Comparison of ENCODE assay signal across 8 mouse cellular contexts in the genomic region with DNA sequence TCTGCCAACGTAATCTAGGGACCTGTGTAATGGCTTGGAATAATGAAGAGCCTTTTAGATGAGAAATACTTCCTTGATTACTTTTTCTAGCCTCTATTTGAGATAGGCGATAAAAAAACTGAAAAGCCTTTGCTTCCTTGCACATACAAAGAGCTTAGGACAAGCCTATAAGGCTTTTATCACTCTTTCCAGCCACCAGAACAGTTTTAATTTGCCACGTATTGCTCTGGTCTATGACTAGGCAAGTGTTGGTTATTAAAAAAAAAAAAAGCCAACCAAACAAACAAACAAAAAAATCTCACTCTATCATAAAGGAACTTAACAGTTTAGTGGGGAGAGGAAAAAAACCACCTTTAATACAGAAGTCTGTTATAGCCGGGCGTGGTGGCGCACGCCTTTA. TPM values are rescaled to one million over a fixed set of nuclear protein-coding genes. Genes with fewer than 3 reads are reported as not detected.
DNase-seq lines count a peak whose midpoint lies in the region; ATAC-seq and TF ChIP-seq lines count a peak whose summit lies in the region.

No protein-coding gene starts in this region.

- no peaks in the 10 kb centered on the region for H3K27me3 ChIP-seq in kidney, embryonic 14.5 days (ENCODE audit: control insufficient read depth, insufficient read depth, low read length)
- no peaks in the 10 kb centered on the region for H3K27me3 ChIP-seq in hindbrain, embryonic 16.5 days (replicated peaks; ENCODE audit: control insufficient read depth, insufficient read depth, low read length)
- no peaks in the 10 kb centered on the region for H3K27me3 ChIP-seq in midbrain, embryonic 14.5 days (ENCODE audit: control insufficient read depth, insufficient read depth, low read length)

- H3K36me3 ChIP-seq in kidney, embryonic 14.5 days (ENCODE audit: control insufficient read depth, insufficient read depth, low read length), result no peaks in the 10 kb centered on the region; the same call in 1 of the 2 replicates
- no peaks in the 10 kb centered on the region for H3K36me3 ChIP-seq in hindbrain, embryonic 16.5 days (ENCODE audit: control insufficient read depth, insufficient read depth, low read length)
- H3K36me3 ChIP-seq in midbrain, embryonic 14.5 days (ENCODE audit: control insufficient read depth, insufficient read depth, low read length), result no peaks in the 10 kb centered on the region

- H3K4me1 ChIP-seq in kidney, embryonic 14.5 days (ENCODE audit: control insufficient read depth, insufficient read depth, low read length), result peaks cover 6% of the 10 kb centered on the region
- H3K4me1 ChIP-seq in cortical plate, adult 2 months (ENCODE audit: control insufficient read depth, insufficient read depth, low read length), result peaks cover 7% of the 10 kb centered on the region; the same call in 1 of the 2 replicates
- H3K4me1 ChIP-seq in hindbrain, embryonic 16.5 days (ENCODE audit: control insufficient read depth, insufficient read depth, low read depth, low read length), result peaks cover 12% of the 10 kb centered on the region
- H3K4me1 ChIP-seq in midbrain, embryonic 14.5 days (ENCODE audit: control insufficient read depth, insufficient read depth, low read length), result peaks cover 7% of the 10 kb centered on the region

- 0 out of 2 replicates have a peak, but pooled peaks cover 2% of the 10 kb centered on the region for H3K9me3 ChIP-seq in kidney, embryonic 14.5 days (ENCODE audit: control insufficient read depth, low read length)
- no peaks in the 10 kb centered on the region for H3K9me3 ChIP-seq in hindbrain, embryonic 16.5 days (ENCODE audit: control insufficient read depth, low read length)
- H3K9me3 ChIP-seq in midbrain, embryonic 14.5 days (ENCODE audit: control insufficient read depth, low read length), result no peaks in the 10 kb centered on the region

- TF ChIP-seq CTCF in cortical plate, adult 2 months (IDR thresholded peaks at IDR 0.05; ENCODE audit: extremely low read depth, insufficient read depth, low read length), result no peak

- H3K4me3 ChIP-seq in kidney, embryonic 14.5 days (ENCODE audit: low read length), result peak overlapping the region; percentile 98; the same call in 1 of the 2 replicates
- no peak overlapping the region for H3K4me3 ChIP-seq in cortical plate, adult 2 months (ENCODE audit: insufficient read depth, low read length)
- no peak overlapping the region for H3K4me3 ChIP-seq in hindbrain, embryonic 16.5 days (ENCODE audit: low read length)
- 0 out of 2 replicates have a peak overlapping the region, but pooled peaks have one; percentile 88 for H3K4me3 ChIP-seq in midbrain, embryonic 14.5 days (replicated peaks; ENCODE audit: low read depth, low read length)

- ATAC-seq in kidney, embryonic 14.5 days (ENCODE audit: low FRiP score, low TSS enrichment), result no peak
- no peak for ATAC-seq in hindbrain, embryonic 16.5 days
- no peak for ATAC-seq in midbrain, embryonic 14.5 days (ENCODE audit: low FRiP score, low TSS enrichment)

- DNase-seq in kidney, adult 8-10 months, result no peak
- DNase-seq in midbrain, embryonic 14.5 days, result no peak
- no peak for DNase-seq in adrenal gland, adult 18-20 months (ENCODE audit: low spot score in 2 of 2)
- no peak for DNase-seq in embryo, embryonic 10 days (ENCODE audit: low spot score)
- DNase-seq in ovary, postnatal 10 days (ENCODE audit: low spot score), result no peak

- no peak overlapping the region for H3K9ac ChIP-seq in kidney, embryonic 14.5 days (ENCODE audit: low read depth, low read length)
- no peak overlapping the region for H3K9ac ChIP-seq in hindbrain, embryonic 16.5 days (ENCODE audit: low read depth, low read length)
- H3K9ac ChIP-seq in midbrain, embryonic 14.5 days (replicated peaks; ENCODE audit: low read length), result no peak overlapping the region

- TF ChIP-seq POLR2A in cortical plate, adult 2 months (IDR thresholded peaks at IDR 0.05; ENCODE audit: extremely low read depth, insufficient read depth, low read length), result no peak

- 93% methylated on average over 7 of the region's 7 CpGs for WGBS in kidney, embryonic 14.5 days
- 91% methylated on average over 7 of the region's 7 CpGs for WGBS in hindbrain, embryonic 16.5 days
- WGBS in midbrain, embryonic 14.5 days, result 87% methylated on average over 7 of the region's 7 CpGs

- H3K27ac ChIP-seq in kidney, embryonic 14.5 days (ENCODE audit: low read depth, low read length), result no peak overlapping the region; the same call in 1 of the 2 replicates
- H3K27ac ChIP-seq in cortical plate, adult 2 months (ENCODE audit: insufficient read depth, low read length), result peak overlapping the region; percentile 24; the same call in 1 of the 2 replicates
- no peak overlapping the region for H3K27ac ChIP-seq in hindbrain, embryonic 16.5 days (ENCODE audit: low read depth, low read length)
- no peak overlapping the region for H3K27ac ChIP-seq in midbrain, embryonic 14.5 days (replicated peaks; ENCODE audit: low read depth, low read length)

- H3K4me2 ChIP-seq in kidney, embryonic 14.5 days (replicated peaks; ENCODE audit: low read depth, low read length), result no peak overlapping the region
- H3K4me2 ChIP-seq in hindbrain, embryonic 16.5 days (ENCODE audit: low read length), result peak overlapping the region; percentile 85
- peak overlapping the region; percentile 67 for H3K4me2 ChIP-seq in midbrain, embryonic 14.5 days (ENCODE audit: low read length)

RNA-seq across cellular contexts. Expression of gene Gfpt1, which starts 1.2 kb away (rescaled TPM):
- 16.8 and 22.3 TPM in 2 replicates for polyA plus RNA-seq in kidney, embryonic 14.5 days (2014; fragmentation: Nextera tagmentation; extraction: Ambion mirVana)
- polyA plus RNA-seq in cortical plate, adult 2 months (2012; rRNA removed), result 25.1 and 25.4 TPM in 2 replicates
- polyA plus RNA-seq in hindbrain, embryonic 16.5 days (2015; fragmentation: Nextera tagmentation; extraction: Ambion mirVana), result 19.8 and 22.7 TPM in 2 replicates
- polyA plus RNA-seq in midbrain, embryonic 14.5 days (2014; fragmentation: Nextera tagmentation; extraction: Ambion mirVana), result 27.3 and 27.8 TPM in 2 replicates
- 10 to 100 TPM; 50.0 to 52.9 TPM for total RNA-seq in adrenal gland, adult 18-20 months (2021)

RNA-seq across cellular contexts. Expression of gene Nfu1, which starts 32.4 kb away (rescaled TPM):
- 102 and 119 TPM in 2 replicates for polyA plus RNA-seq in kidney, embryonic 14.5 days (2014; fragmentation: Nextera tagmentation; extraction: Ambion mirVana)
- 116 and 125 TPM in 2 replicates for polyA plus RNA-seq in cortical plate, adult 2 months (2012; rRNA removed)
- 144 and 154 TPM in 2 replicates for polyA plus RNA-seq in hindbrain, embryonic 16.5 days (2015; fragmentation: Nextera tagmentation; extraction: Ambion mirVana)
- polyA plus RNA-seq in midbrain, embryonic 14.5 days (2014; fragmentation: Nextera tagmentation; extraction: Ambion mirVana), result 130 and 158 TPM in 2 replicates
- total RNA-seq in adrenal gland, adult 18-20 months (2021), result 10 to 100 TPM; 76.6 to 86.9 TPM

Comparison
In these comparisons a context has a peak if more than half of its experiments do, and no peak if none do; other contexts are left out.
1. H3K4me3 ChIP-seq: peak in kidney, embryonic 14.5 days (single experiment) and midbrain, embryonic 14.5 days (single experiment); none in cortical plate, adult 2 months (single experiment) and hindbrain, embryonic 16.5 days (single experiment).